Mouse (Mus musculus) heart, adult 10 weeks (tissue): ENCODE measurements around the gene BC049352. TPM values are rescaled to one million over a fixed set of nuclear protein-coding genes. Genes with fewer than 3 reads are reported as not detected.

ENCODE experiments used
- polyA plus RNA-seq: library from polyadenylated mRNA; stranded (reverse); fragments of 350-450 nt; fragmentation: Illumina TruSeq; extraction: RNeasy Lipid Tissue Mini Kit (QIAGEN cat#74804); gene quantifications from one replicate; pipeline ENCODE4 v1.2.3, GENCODE M21; 2014; ENCODE audit warnings: low read depth, low replicate concordance

BC049352 gene
- not detected for polyA plus RNA-seq

DNA sequence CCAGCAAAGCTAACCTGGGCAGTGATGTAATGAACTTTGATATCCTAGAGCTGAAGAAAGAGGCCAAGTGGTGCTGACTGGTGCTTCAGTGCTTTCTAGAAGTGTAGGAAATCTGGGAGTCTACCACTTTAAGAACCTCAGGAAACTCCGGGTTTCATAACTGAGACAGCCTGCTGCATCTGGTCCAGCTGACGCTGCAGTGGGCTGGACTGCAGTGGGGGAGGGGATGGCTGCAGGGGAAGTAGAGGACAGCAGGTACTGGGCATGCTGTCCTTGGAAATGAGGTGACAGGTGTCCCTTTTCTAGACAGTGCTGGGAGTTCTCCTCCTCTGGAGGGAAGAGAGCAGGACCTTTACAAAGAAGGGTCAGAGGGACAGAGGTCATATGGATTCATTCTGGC, at the start of gene BC049352:
Gene BC049352 (plus strand): TSS at position 238 of the 400 bp plus-strand sequence.

DNA sequence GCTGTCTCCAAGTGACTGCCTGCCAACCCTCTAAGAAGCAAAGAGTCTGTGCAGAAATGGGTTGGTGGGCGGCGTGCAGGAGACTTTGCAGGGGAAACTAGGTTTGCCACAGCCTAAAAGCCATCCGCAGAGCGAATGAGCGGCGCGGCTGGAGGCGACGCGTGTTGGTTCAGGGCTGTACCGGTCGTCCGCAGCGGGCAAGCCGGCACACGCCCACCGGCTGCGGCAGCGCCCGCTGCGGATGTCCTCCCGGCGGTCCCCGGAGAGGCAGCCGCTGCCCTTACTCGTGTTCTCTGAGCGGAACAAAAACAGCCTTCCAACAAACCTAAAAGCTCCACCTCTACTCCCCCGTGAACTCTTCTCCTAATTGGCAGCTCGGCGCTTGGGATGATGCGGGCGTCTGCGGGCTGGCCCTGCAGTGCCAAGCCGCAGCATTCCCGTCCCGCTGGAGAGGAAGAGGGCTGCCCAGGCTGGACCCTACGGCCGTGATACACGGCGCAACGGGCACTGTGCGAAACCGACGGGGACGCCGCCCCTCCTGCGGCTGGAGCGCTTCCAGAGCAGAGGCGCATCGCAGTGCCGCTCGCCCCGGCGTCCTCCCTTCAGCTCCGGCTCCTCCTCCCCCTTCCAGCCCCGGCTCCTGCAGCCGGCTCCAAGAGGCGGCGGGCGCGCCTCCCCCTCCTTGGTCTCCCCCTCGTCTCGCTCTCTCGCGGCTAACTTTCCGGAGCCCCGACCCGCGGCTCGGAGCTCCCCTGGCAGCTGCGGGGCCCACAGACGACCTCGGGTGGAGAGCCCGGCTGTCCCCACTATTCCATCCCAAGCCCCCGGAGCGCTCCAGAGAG, 43.4 kb upstream of the BC049352 start, which contains the start of gene Scn4b:
Gene Scn4b (plus strand): TSS at position 205 of the 842 bp plus-strand sequence.

DNA sequence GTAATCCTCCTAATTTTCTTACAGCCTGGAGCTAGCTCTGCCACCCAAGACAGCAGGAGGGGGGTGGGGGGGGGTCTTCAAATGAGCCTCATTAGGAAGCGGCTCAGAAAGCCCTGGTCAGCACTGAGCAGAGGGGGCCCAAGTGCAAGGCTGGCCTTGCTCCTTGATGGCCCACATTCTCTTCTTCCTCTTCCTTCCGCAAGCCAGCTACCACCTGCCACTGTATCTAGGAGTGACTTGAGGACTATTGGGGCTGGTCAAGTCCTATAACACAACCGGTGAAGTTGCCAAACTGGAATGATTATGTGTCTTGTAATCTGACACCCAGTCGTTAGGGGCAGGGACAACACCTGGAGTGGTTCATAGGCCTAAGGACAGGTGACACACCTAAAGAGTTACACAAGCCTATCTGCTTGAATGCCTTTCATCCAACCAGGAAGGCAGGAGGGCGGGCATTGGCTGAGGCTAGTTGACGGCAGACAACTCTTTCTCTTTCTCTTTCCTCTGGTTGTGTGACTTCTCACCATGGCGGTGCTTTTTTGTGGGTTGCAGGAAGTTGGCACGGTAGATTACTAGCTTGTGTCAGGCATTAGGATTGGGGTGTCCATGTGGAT, 22.1 kb downstream of the BC049352 start, which contains the start of gene Tmprss4:
Gene Tmprss4 (minus strand): TSS at position 296 of the 614 bp plus-strand sequence.

DNA sequence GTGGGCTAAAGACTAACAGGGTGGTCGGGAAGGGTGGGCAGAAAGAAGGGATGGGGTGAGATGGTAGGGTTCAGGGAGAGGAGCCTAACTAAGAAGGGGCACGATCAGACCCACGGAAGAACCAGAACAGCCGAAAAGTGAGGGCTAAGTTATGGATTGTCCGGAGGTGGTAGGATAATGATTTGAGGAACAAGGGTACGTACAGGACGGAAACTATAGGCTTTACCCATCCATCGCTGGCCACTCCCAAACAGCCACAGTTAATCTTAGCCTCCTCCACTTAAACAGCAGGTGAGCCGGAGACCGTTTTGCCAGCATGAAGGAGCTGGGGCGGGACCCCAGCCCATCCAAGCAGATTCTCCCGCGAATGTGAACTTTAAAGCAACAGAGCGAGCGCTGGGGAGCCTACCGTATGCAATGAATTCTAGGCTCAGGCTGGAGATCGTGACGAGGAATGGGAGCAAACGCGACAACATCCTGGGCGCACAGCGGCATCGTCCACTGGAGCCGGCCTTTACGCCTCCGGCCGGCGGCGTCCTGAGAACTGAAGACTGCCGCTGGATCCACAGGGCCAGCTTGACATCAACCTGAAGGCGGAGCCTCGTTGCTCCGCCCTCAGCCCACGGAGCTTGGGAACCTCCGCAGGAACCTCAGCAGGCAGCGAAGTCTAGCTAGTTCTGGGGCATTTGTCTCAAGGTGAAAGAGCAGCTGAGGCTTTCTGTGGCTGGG, 87.0 kb downstream of the BC049352 start, which contains the start of gene Il10ra:
Gene Il10ra (minus strand): TSS at position 553 of the 729 bp plus-strand sequence.

Other genes with a start within 250 kb of the BC049352 start
- gene Ube4a, start 216.4 kb upstream of the BC049352 start, polyA plus RNA-seq, result 25.2 TPM
- not detected for gene Cd3g, start 201.6 kb upstream of the BC049352 start, polyA plus RNA-seq
- 0.29 TPM for gene Cd3d, start 200.2 kb upstream of the BC049352 start, polyA plus RNA-seq
- not detected for gene Cd3e, start 172.4 kb upstream of the BC049352 start, polyA plus RNA-seq
- gene Mpzl2, start 142.2 kb upstream of the BC049352 start, polyA plus RNA-seq, result 0.63 TPM
- 2.0 TPM for gene Mpzl3, start 126.8 kb upstream of the BC049352 start, polyA plus RNA-seq
- gene Jaml, start 102.8 kb upstream of the BC049352 start, polyA plus RNA-seq, result 0.42 TPM
- 0.24 TPM for gene Scn2b, start 64.2 kb upstream of the BC049352 start, polyA plus RNA-seq
- gene Scn4b, start 43.6 kb upstream of the BC049352 start, polyA plus RNA-seq, result 13.2 TPM
- gene Tmprss4, start 22.1 kb downstream of the BC049352 start, polyA plus RNA-seq, result not detected
- gene Il10ra, start 87.1 kb downstream of the BC049352 start, polyA plus RNA-seq, result 2.6 TPM
- 1.9 TPM for gene Tmprss13, start 137.1 kb downstream of the BC049352 start, polyA plus RNA-seq
- 31.1 TPM for gene Fxyd6, start 188.2 kb downstream of the BC049352 start, polyA plus RNA-seq
- 4.1 TPM for gene Fxyd2, start 217.7 kb downstream of the BC049352 start, polyA plus RNA-seq
- not detected for gene Dscaml1, start 244.6 kb downstream of the BC049352 start, polyA plus RNA-seq